Mouse (Mus musculus) small intestine, adult 2 months (tissue): ENCODE results near the gene Syncrip. TPM values are rescaled to one million over a fixed set of nuclear protein-coding genes. Genes with fewer than 3 reads are reported as not detected.
A peak's percentile ranks its signal among the peaks of the same experiment; 100 is the strongest.
"Not testable (repeated sequence)": the region's sequence is repeated elsewhere in the genome, so short reads cannot be mapped to it uniquely, and the experiment has no call there.

Experiments used
- H3K27ac ChIP-seq: fragments of 200-500 bp; 2 replicates; pipeline ENCODE4 v1.5.1; 2012; ENCODE audit warnings: low read depth, low read length, control low read depth, inconsistent platforms; ENCODE audit not compliant: insufficient read depth
- H3K27me3 ChIP-seq: fragments of 200-500 bp; 2 replicates; pipeline ENCODE4 v1.6.1; 2012; ENCODE audit warnings: mild to moderate bottlenecking, moderate library complexity, low read length, inconsistent platforms; ENCODE audit not compliant: control insufficient read depth, insufficient read depth
- H3K36me3 ChIP-seq: fragments of 200-500 bp; 2 replicates; pipeline ENCODE4 v1.6.1; 2012; ENCODE audit warnings: mild to moderate bottlenecking, low read length, control low read depth, inconsistent platforms; ENCODE audit not compliant: control insufficient read depth, insufficient read depth
- H3K4me1 ChIP-seq: fragments of 200-500 bp; 2 replicates; pipeline ENCODE4 v1.6.1; 2012; ENCODE audit warnings: low read length, inconsistent platforms, mixed read lengths; ENCODE audit not compliant: control insufficient read depth, insufficient read depth, insufficient read length
- H3K4me3 ChIP-seq: fragments of 200-500 bp; 2 replicates; pipeline ENCODE4 v1.5.1; 2012; ENCODE audit warnings: low read depth, mild to moderate bottlenecking, control low read depth, inconsistent platforms, low read length, moderate library complexity
- CTCF ChIP-seq: fragments of 200-500 bp; IDR thresholded peaks from 2 replicates; pipeline ENCODE4 v1.5.1; 2012; ENCODE audit warnings: low read depth, mild to moderate bottlenecking, control low read depth, inconsistent platforms, low read length, moderate library complexity, mixed read lengths; ENCODE audit not compliant: insufficient replicate concordance, insufficient read length; ENCODE audit errors: extremely low read depth
- POLR2A ChIP-seq: fragments of 200-500 bp; IDR thresholded peaks from 2 replicates; pipeline ENCODE4 v1.6.1; 2012; ENCODE audit warnings: low read depth, mild to moderate bottlenecking, control low read depth, inconsistent platforms, low read length, moderate library complexity
- WGBS: fragments of 180-500 bp; shearing (Covaris S2); methylation state at CpG from one replicate; pipeline ENCODE4 v1.1.7; 2018; 5-methylcytosine and 5-hydroxymethylcytosine counted together
- polyA plus RNA-seq: library from polyadenylated mRNA; depleted of rRNA; stranded (reverse); fragments of >200 nt; gene quantifications from 2 replicates; pipeline ENCODE4 v1.2.3, GENCODE M21; 2012; rRNA removed

Syncrip gene
- polyA plus RNA-seq, result 1.3 and 2.6 TPM in 2 replicates

- not testable (repeated sequence) for H3K4me1 ChIP-seq, H3K36me3 ChIP-seq, H3K27me3 ChIP-seq
- peak; percentile 52 for TF ChIP-seq POLR2A
- peak within 1 kb of the TSS; percentile 100 for H3K27ac ChIP-seq
- H3K4me3 ChIP-seq, result peak within 1 kb of the TSS; percentile 91
- under 1% methylated on average over 53 of the region's 68 CpGs for WGBS
These were observed at the start of gene Syncrip for GRCm38 (mm10) chr9:88482230-88482828. Gene Syncrip, minus strand, starts transcription at chr9:88482574.

GRCm38 (mm10) chr9:88529979-88530580 is 47.7 kb upstream of the Syncrip start:
- WGBS, result 39% methylated on average over 5 of the region's 5 CpGs
- H3K4me1 ChIP-seq, result no peaks in the 10 kb centered on the region
- H3K36me3 ChIP-seq, result no peaks in the 10 kb centered on the region
- TF ChIP-seq CTCF, result no peak
- TF ChIP-seq POLR2A, result no peak
- no peak overlapping the region for H3K27ac ChIP-seq
- H3K27me3 ChIP-seq, result no peaks in the 10 kb centered on the region; the same call in 1 of the 2 replicates
- no peak overlapping the region for H3K4me3 ChIP-seq

- WGBS, result 79% methylated on average over 3 of the region's 3 CpGs
- Histone ChIP-seq H3K27me3 (no peaks in the 10 kb centered on the region; the same call in 1 of the 2 replicates), H3K27ac (no peak overlapping the region), H3K4me3 (no peak overlapping the region), H3K36me3 (no peaks in the 10 kb centered on the region), H3K4me1 (no peaks in the 10 kb centered on the region)
- no peak for TF ChIP-seq POLR2A
- no peak for TF ChIP-seq CTCF
These were observed 47.2 kb upstream of the Syncrip start for GRCm38 (mm10) chr9:88529571-88529970.

GRCm38 (mm10) chr9:88528736-88529135 is 46.4 kb upstream of the Syncrip start:
- Histone ChIP-seq H3K4me1 (no peaks in the 10 kb centered on the region), H3K27ac (no peak overlapping the region), H3K27me3 (no peaks in the 10 kb centered on the region; the same call in 1 of the 2 replicates), H3K4me3 (no peak overlapping the region), H3K36me3 (no peaks in the 10 kb centered on the region)
- TF ChIP-seq POLR2A (no peak), CTCF (no peak)
- 90% methylated on average over 5 of the region's 5 CpGs for WGBS

GRCm38 (mm10) chr9:88527956-88528355 is 45.6 kb upstream of the Syncrip start:
- Histone ChIP-seq H3K27ac (no peak overlapping the region), H3K36me3 (no peaks in the 10 kb centered on the region), H3K4me3 (no peak overlapping the region), H3K27me3 (no peaks in the 10 kb centered on the region; the same call in 1 of the 2 replicates), H3K4me1 (no peaks in the 10 kb centered on the region)
- TF ChIP-seq POLR2A (no peak), CTCF (no peak)
- 62% methylated on average over 4 of the region's 4 CpGs for WGBS

GRCm38 (mm10) chr9:88525341-88525740 is 43.0 kb upstream of the Syncrip start:
- no peak overlapping the region for H3K27ac ChIP-seq

GRCm38 (mm10) chr9:88524796-88525195 is 42.4 kb upstream of the Syncrip start:
- Histone ChIP-seq H3K4me3 (no peak overlapping the region), H3K27me3 (no peaks in the 10 kb centered on the region), H3K4me1 (no peaks in the 10 kb centered on the region; the same call in 1 of the 2 replicates), H3K27ac (no peak overlapping the region), H3K36me3 (peaks cover 6% of the 10 kb centered on the region)
- TF ChIP-seq POLR2A, result no peak
- no peak for TF ChIP-seq CTCF
- 69% methylated on average over 3 of the region's 3 CpGs for WGBS

More at GRCm38 (mm10) chr9:88525341-88525740, 43.0 kb upstream of the Syncrip start:
- 94% methylated on average over 6 of the region's 6 CpGs for WGBS
- Histone ChIP-seq H3K4me1 (no peaks in the 10 kb centered on the region; the same call in 1 of the 2 replicates), H3K27me3 (no peaks in the 10 kb centered on the region), H3K36me3 (peaks cover 6% of the 10 kb centered on the region), H3K4me3 (no peak overlapping the region)
- TF ChIP-seq POLR2A (no peak), CTCF (no peak)

GRCm38 (mm10) chr9:88524367-88524766 is 42.0 kb upstream of the Syncrip start:
- Histone ChIP-seq H3K27ac (no peak overlapping the region), H3K36me3 (peaks cover 6% of the 10 kb centered on the region), H3K4me3 (no peak overlapping the region), H3K27me3 (no peaks in the 10 kb centered on the region), H3K4me1 (no peaks in the 10 kb centered on the region; the same call in 1 of the 2 replicates)
- TF ChIP-seq CTCF (no peak), POLR2A (no peak)
- 96% methylated on average over 2 of the region's 2 CpGs for WGBS
